Mouse (Mus musculus): ENCODE data around the gene Faap100.

GRCm38 (mm10) chr11:120356319-120356840 is 22.2 kb downstream of the Faap100 start:
- TF ChIP-seq CTCF (IDR thresholded peaks at IDR 0.05; ENCODE audit: low read depth) (no peak; the same call in 1 of the 2 replicates), EP300 (IDR thresholded peaks at IDR 0.05; ENCODE audit: low read depth) (no peak)

Data from heart, postnatal 0 days (tissue).